Mouse (Mus musculus): Measurements from ENCODE around the gene Pde5a. TPM values are rescaled to one million over a fixed set of nuclear protein-coding genes. Genes with fewer than 3 reads are reported as not detected.

Pde5a gene
- polyA plus RNA-seq, 1 experiment from 2014 or later = 17.0 TPM

Other genes starting within 250 kb of the Pde5a start
- gene Fnbp1l, start 109.2 kb upstream of the Pde5a start, polyA plus RNA-seq (2015; fragmentation: Nextera tagmentation; extraction: Ambion mirVana) = 42.8 and 43.9 TPM in 2 replicates
- 140 and 148 TPM in 2 replicates for gene Fabp2, start 166.1 kb downstream of the Pde5a start, polyA plus RNA-seq (2015; fragmentation: Nextera tagmentation; extraction: Ambion mirVana)
- gene Gm10959, start 190.4 kb downstream of the Pde5a start, polyA plus RNA-seq (2015; fragmentation: Nextera tagmentation; extraction: Ambion mirVana) = not detected in 2 replicates
- gene 1810037I17Rik, start 195.3 kb downstream of the Pde5a start, polyA plus RNA-seq (2015; fragmentation: Nextera tagmentation; extraction: Ambion mirVana) = 218 and 220 TPM in 2 replicates

All from stomach, embryonic 16.5 days (tissue).